Mouse (Mus musculus) ES-Bruce4 (cell line): ENCODE measurements around the gene Vmn1r222. TPM values are rescaled to one million over a fixed set of nuclear protein-coding genes. Genes with fewer than 3 reads are reported as not detected.
"Not testable (repeated sequence)": the region's sequence is repeated elsewhere in the genome, so short reads cannot be mapped to it uniquely, and the experiment has no call there.

Source experiments
- H3K27ac ChIP-seq: 2 replicates; pipeline ENCODE4 v1.5.1; 2012; ENCODE audit warnings: low read length, inconsistent platforms; ENCODE audit not compliant: insufficient read depth
- H3K27me3 ChIP-seq: 2 replicates; pipeline ENCODE4 v1.6.1; 2012; ENCODE audit warnings: mild to moderate bottlenecking, low read length, inconsistent platforms; ENCODE audit not compliant: control insufficient read depth, poor library complexity, insufficient read depth, severe bottlenecking
- H3K36me3 ChIP-seq: 2 replicates; pipeline ENCODE4 v1.6.1; 2012; ENCODE audit warnings: inconsistent platforms, mild to moderate bottlenecking, low read length, moderate library complexity; ENCODE audit not compliant: control insufficient read depth, poor library complexity, insufficient read depth, severe bottlenecking
- H3K4me1 ChIP-seq: one replicate; pipeline ENCODE4 v1.8.1; 2011; ENCODE audit warnings: low read length; ENCODE audit not compliant: control insufficient read depth, insufficient read depth
- H3K4me3 ChIP-seq: 2 replicates; pipeline ENCODE4 v1.5.1; 2011; ENCODE audit warnings: low read depth, mild to moderate bottlenecking, low read length
- H3K9ac ChIP-seq: 2 replicates; pipeline ENCODE4 v1.6.1; 2012; ENCODE audit warnings: low read depth, mild to moderate bottlenecking, inconsistent platforms; ENCODE audit not compliant: poor library complexity, severe bottlenecking
- H3K9me3 ChIP-seq: replicated peaks from 2 replicates; pipeline ENCODE4 v1.6.1; 2012; ENCODE audit warnings: mild to moderate bottlenecking, low read length, inconsistent platforms; ENCODE audit not compliant: control insufficient read depth, poor library complexity, insufficient read depth, severe bottlenecking
- CTCF ChIP-seq: IDR thresholded peaks from one replicate; pipeline ENCODE4 v1.8.1; 2011; ENCODE audit warnings: low read depth, low read length
- EP300 ChIP-seq: IDR thresholded peaks from 2 replicates; pipeline ENCODE4 v1.6.1; 2011; ENCODE audit warnings: low read depth, low read length; ENCODE audit not compliant: insufficient read depth
- POLR2A ChIP-seq: IDR thresholded peaks from one replicate; pipeline ENCODE4 v1.8.1; 2011; ENCODE audit warnings: low read length; ENCODE audit not compliant: insufficient read depth
- polyA plus RNA-seq: library from polyadenylated mRNA; stranded (reverse); fragments of >200 nt; gene quantifications from 2 replicates; pipeline ENCODE4 v1.2.4, GENCODE M21; 2011; ENCODE audit warnings: low read depth; ENCODE audit not compliant: missing spikeins, insufficient read depth, insufficient read length

Vmn1r222 gene
- not detected in 2 replicates for polyA plus RNA-seq

GRCm38 (mm10) chr13:23235847-23236246, at the start of gene Vmn1r222:
Gene Vmn1r222, minus strand, starts transcription at chr13:23235947.
- H3K9ac ChIP-seq, H3K27ac ChIP-seq, H3K4me1 ChIP-seq, H3K36me3 ChIP-seq, H3K9me3 ChIP-seq, H3K27me3 ChIP-seq, H3K4me3 ChIP-seq: not testable (repeated sequence)

GRCm38 (mm10) chr13:23285191-23285920, 49.6 kb upstream of the Vmn1r222 start:
- Histone ChIP-seq H3K27ac (no peak overlapping the region), H3K9me3 (peaks cover 13% of the 10 kb centered on the region), H3K36me3 (no peaks in the 10 kb centered on the region), H3K9ac (peak overlapping the region; percentile 50), H3K4me1 (no peaks in the 10 kb centered on the region), H3K27me3 (no peaks in the 10 kb centered on the region), H3K4me3 (peak overlapping the region; percentile 98)
- TF ChIP-seq EP300: no peak

GRCm38 (mm10) chr13:23279992-23280391, 44.2 kb upstream of the Vmn1r222 start:
- no peak overlapping the region for H3K4me3 ChIP-seq
- no peak overlapping the region for H3K27ac ChIP-seq
- peaks cover 23% of the 10 kb centered on the region for H3K9me3 ChIP-seq
- no peaks in the 10 kb centered on the region for H3K27me3 ChIP-seq
- H3K36me3 ChIP-seq: no peaks in the 10 kb centered on the region
- no peak overlapping the region for H3K9ac ChIP-seq
- TF ChIP-seq POLR2A: no peak
- TF ChIP-seq EP300: no peak
- no peak for TF ChIP-seq CTCF
- H3K4me1 ChIP-seq: no peaks in the 10 kb centered on the region

- Histone ChIP-seq H3K36me3 (no peaks in the 10 kb centered on the region), H3K27ac (no peak overlapping the region), H3K9me3 (peaks cover 23% of the 10 kb centered on the region), H3K9ac (no peak overlapping the region), H3K4me3 (no peak overlapping the region), H3K27me3 (no peaks in the 10 kb centered on the region), H3K4me1 (no peaks in the 10 kb centered on the region)
- no peak for TF ChIP-seq EP300
- no peak for TF ChIP-seq POLR2A
These were observed 43.8 kb upstream of the Vmn1r222 start for GRCm38 (mm10) chr13:23279576-23279975.

GRCm38 (mm10) chr13:23270321-23271101, 34.8 kb upstream of the Vmn1r222 start:
- H3K9ac ChIP-seq: no peak overlapping the region

GRCm38 (mm10) chr13:23269681-23270080, 33.9 kb upstream of the Vmn1r222 start:
- TF ChIP-seq POLR2A: no peak
- TF ChIP-seq EP300: no peak
- TF ChIP-seq CTCF: no peak
- Histone ChIP-seq H3K4me3 (no peak overlapping the region), H3K36me3 (no peaks in the 10 kb centered on the region), H3K4me1 (no peaks in the 10 kb centered on the region), H3K27ac (no peak overlapping the region), H3K9ac (no peak overlapping the region), H3K9me3 (0 out of 2 replicates have a peak, but pooled peaks cover 2% of the 10 kb centered on the region), H3K27me3 (no peaks in the 10 kb centered on the region)

More at GRCm38 (mm10) chr13:23270321-23271101, 34.8 kb upstream of the Vmn1r222 start:
- H3K27me3 ChIP-seq: no peaks in the 10 kb centered on the region
- no peaks in the 10 kb centered on the region for H3K36me3 ChIP-seq
- H3K4me3 ChIP-seq: peak overlapping the region; percentile 72
- no peaks in the 10 kb centered on the region for H3K4me1 ChIP-seq
- TF ChIP-seq EP300: 0 out of 2 replicates have a peak, but pooled peaks have one; percentile 58
- no peak for TF ChIP-seq CTCF
- TF ChIP-seq POLR2A: no peak
- H3K9me3 ChIP-seq: 0 out of 2 replicates have a peak, but pooled peaks cover 2% of the 10 kb centered on the region
- no peak overlapping the region for H3K27ac ChIP-seq

- not testable (repeated sequence) for H3K36me3 ChIP-seq, H3K4me1 ChIP-seq, H3K27ac ChIP-seq
These were observed 33.4 kb upstream of the Vmn1r222 start for GRCm38 (mm10) chr13:23269127-23269526.

GRCm38 (mm10) chr13:23268606-23269005, 32.9 kb upstream of the Vmn1r222 start:
- not testable (repeated sequence) for H3K36me3 ChIP-seq, H3K4me1 ChIP-seq, H3K9ac ChIP-seq, H3K4me3 ChIP-seq, H3K27me3 ChIP-seq, H3K9me3 ChIP-seq, H3K27ac ChIP-seq

More at GRCm38 (mm10) chr13:23269127-23269526, 33.4 kb upstream of the Vmn1r222 start:
- H3K9me3 ChIP-seq, H3K4me3 ChIP-seq, H3K9ac ChIP-seq, H3K27me3 ChIP-seq: not testable (repeated sequence)
